Mouse (Mus musculus) heart, adult 11 months (tissue): ENCODE results near the gene Armh3.
A peak's percentile ranks its signal among the peaks of the same experiment; 100 is the strongest.

Experiments
- DNase-seq: peaks from one replicate; pipeline ENCODE4 v3.0.0; 2022

The Armh3 gene

DNA sequence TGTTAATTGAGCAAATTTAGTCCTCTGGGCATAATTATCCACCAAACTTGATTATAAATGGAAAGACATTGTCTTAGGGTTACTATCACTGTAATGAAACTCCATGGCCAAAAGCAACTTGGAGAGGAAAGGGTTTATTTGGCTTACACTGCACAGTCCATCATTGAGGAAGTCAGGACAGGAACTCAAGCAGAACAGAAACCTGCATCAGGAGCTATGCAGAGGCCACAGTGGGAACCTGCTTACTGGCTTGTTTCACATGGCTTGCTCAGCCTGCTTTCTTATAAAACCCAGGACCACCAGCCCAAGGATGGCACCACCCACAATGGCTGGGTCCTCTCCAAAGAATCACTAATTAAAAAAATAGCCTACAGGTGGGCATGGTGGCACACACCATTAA lies 13.9 kb downstream of the Armh3 start:
- peak; percentile 83 for DNase-seq

DNA sequence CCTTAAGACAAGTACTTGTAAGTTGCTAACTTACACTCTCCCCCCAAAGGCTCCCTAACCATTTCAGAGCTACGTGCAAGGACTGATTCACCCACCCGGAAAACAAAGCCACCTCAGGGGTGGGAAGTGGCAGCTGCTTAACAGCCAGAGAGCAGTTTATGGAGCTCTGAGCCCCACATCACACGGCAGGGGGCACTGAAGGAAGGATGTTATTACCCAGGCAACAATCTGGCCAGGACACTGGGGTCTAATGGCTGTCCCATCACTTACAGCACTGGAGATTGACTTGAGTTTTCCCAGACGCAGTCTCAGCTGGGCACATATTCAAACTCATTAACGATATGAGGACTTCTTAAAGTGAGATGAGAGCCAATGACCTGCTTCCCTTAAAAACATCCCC lies 37.5 kb downstream of the Armh3 start:
- DNase-seq, result peak; percentile 29

DNA sequence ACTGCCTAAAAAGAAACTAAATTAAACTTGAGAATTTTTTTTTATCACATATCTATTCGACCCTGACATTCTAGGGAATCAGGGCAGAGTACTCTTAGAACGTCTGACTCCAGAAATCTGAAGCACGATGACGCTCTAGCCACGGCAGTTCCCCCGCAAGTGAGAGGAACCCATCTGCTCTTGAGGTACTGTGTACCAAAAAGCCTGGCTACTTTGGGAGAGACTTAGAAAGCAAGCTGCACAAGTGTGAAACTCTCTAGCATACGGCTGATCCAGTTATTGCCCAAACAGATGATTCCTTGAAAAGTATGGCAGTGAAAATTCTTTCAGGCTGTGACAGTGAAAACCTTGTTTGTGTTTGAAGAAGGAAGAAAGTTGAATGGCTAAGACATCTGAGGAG lies 41.6 kb downstream of the Armh3 start:
- DNase-seq, result no peak

DNA sequence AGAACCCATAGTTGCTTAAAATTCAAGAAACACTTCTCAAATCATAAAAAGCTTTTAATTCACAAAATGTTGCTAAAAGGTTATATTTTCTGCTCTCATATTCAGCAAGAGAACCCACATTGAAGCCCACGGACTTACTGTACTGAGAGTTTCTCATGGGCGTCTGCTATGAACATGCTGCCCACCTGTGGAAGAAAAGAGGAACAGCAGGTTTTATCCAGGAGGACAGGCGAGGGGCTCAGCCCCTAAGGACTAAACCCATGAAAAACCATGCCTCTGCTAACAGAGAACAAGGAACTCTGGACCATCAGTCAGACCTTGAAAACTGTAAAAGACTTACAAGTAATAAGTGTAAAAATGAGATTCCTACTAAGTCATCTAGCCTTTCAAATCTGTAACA lies 45.0 kb downstream of the Armh3 start:
- DNase-seq, result peak; percentile 41

DNA sequence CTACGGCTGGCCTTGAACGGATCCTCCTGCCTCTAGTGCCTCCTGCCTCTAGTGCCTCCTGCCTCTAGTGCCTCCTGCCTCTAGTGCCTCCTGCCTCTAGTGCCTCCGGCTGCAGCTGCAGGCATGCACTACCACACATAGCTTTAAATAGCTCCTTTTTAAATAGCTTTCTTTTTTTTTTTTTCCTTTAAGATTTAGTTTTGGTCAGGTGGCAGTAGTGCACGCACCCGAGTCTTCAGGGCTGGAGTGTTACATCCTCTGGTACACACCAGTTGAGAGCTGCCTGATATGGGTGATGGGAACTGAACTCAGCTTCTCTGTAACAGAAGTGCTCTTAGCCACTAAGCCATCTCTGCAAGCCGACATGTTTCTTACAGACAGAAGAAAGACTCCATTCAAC lies 49.1 kb downstream of the Armh3 start:
- peak; percentile 51 for DNase-seq

DNA sequence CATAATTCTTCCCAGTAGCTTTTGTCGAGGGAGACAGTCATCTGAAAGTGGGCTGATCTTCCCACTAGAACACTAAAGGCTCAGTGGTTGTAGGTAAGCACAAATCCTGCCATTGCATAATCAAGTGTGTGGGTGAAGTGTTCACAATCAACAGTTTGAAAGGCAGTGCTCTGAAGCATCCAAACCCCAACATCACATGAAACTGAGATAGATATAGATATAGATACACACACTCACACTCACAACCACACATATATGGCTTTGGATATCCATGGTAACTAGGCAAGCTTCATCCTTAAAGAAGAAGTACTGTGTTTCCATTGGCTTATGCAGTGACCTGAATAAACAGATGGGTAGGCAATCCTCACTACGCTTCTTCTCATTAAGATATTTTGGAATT lies 50.5 kb downstream of the Armh3 start:
- peak; percentile 8 for DNase-seq

DNA sequence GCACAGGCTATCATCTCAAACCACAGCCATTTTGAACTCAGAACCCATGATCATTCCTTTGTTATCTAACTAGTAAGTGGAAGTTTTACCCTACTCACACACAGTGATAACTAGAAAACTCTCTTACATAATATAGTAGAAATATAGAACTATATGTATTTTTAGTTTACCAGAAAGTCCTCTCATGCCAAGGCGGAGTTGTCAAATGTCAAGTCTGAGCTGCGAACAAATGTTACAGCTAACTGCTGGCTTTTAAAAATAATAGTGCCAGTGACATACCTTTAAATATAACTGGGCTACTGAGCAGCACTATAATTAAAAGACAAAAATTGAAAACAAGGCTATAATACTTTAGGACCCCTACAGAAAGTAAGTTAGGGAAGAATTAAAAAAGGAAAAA lies 51.0 kb downstream of the Armh3 start:
- peak; percentile 5 for DNase-seq

DNA sequence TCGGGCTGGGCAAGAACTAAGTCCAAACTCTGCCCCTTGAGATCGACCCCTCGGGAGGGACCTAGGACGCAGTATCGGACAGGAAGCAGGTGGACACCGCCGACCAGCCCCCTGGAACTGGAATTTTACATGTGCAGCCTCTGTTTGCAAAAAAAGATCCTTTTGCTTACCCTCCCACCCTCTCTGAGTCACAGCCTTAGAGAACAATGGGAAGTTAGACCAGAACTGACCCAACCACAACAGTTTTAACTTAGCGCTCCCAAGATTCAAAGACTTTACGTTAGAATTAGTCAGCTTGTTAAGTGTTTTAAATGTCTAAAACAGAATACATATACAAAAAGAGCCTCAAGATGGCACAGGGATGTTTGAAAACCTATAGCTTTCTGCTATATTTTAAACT lies 51.7 kb downstream of the Armh3 start:
- DNase-seq, result peak; percentile 80

DNA sequence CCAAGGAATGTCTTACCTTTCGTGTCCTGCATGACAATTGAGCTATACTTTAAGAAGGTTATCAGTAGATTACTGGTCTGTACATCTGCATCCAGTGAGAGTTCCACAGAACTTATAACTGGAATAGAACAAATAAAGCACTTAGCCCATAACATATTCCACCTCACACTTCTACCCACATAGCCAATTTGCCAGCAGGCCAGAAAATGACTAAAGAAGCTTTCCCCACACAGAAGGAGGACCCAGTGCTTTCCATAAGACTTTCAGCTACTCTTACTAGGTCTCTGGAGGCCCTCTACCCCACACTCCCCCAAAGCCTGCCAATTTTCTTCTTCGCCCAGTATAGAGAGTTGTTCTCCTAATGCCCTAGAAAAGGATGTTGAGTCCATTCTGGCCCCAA lies 52.3 kb downstream of the Armh3 start:
- DNase-seq, result no peak

DNA sequence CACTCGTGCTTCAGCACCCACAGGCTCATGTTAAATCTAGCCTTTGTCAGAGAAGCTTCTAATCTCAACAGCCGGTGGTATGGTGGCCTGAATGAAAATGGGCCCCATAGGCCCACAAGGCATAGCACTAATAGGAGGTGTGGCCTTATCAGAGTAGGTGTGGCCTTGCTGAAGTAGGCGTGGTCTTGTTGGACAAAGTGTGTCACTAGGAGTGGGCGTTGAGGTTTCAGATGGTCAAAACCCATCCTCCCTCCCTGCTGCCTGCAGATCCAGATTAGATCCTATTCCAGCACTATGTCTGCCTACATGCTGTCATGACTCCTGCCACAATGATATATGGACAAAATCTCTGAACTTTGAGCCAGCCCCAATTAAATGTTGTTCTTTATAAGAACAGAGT lies 54.5 kb downstream of the Armh3 start:
- peak; percentile 56 for DNase-seq

DNA sequence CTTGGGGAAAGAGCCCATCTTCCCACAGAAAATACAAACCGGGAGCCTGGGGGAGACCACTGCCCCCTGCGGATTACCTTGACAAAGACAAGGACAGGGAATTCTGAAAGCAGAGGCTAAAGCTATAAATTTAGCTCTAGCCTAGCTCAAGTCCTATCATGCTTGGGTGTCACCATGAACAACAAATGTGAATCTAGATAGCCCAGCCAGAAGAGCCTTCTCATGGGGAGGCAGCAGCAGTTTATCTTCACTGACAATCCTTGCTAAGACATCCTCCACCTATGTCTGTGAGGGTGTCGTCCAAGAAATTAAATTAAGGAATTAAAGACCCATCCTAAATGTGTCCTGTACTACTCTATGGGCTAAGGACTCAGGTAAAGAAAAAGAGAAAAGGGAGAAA lies 60.2 kb downstream of the Armh3 start:
- peak; percentile 55 for DNase-seq

DNA sequence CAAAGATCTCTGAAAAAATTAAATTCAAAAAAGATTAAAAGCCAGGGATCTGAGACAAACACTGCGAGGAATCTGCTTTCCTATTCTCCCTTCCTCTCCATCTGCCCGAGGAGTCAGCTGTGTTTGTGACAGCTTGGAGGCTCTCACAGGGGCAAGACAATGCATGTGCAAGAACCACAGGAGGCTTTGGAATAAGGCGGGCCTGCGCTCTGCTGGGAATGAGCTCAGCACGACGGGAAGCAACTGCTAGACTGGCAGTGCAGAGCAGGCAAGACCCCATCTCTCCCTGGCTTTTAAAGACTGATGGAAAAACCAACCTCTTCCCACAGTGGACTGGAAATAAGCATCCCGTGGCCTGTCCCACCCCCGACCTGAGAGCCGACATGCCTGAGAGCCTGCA lies 60.8 kb downstream of the Armh3 start:
- peak; percentile 73 for DNase-seq

DNA sequence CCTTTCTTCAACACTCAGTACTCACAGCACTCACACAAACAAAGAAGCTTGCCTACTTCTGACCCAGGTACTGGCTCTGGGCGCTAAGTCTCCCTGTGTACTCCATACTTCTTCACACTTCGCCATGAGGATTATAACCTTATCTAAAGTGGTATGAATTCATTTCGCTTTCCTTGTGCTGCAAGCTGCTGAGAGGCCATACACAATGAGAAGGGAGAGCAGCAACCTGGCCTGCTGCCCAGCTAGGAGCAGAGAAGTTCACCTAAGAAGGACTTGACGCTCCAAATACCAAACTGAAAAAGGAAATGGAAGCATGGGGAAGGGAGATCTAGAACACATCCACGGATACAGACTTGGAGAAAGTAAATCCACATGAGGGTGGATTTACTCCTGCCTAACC lies 71.1 kb downstream of the Armh3 start:
- DNase-seq, result peak; percentile 65

DNA sequence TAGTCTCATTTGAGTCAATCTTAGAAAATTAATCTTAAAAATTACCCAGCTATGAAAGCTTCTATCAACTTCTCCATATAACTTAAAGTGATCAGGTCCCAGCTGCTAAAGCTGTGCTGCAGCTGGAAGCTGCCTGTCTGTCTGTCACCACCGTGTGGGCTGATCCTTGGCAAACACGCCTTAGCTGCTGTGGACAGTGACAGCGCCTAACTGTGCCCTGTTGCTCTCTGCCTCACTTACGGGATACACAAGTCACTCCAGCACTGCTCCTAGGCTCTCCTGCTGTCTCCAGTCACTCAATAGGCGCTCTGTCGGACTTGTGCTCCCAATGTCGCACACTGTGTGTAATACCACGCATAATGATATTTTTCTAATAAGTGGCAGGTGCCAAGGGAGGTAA lies 71.9 kb downstream of the Armh3 start:
- DNase-seq, result peak; percentile 62

DNA sequence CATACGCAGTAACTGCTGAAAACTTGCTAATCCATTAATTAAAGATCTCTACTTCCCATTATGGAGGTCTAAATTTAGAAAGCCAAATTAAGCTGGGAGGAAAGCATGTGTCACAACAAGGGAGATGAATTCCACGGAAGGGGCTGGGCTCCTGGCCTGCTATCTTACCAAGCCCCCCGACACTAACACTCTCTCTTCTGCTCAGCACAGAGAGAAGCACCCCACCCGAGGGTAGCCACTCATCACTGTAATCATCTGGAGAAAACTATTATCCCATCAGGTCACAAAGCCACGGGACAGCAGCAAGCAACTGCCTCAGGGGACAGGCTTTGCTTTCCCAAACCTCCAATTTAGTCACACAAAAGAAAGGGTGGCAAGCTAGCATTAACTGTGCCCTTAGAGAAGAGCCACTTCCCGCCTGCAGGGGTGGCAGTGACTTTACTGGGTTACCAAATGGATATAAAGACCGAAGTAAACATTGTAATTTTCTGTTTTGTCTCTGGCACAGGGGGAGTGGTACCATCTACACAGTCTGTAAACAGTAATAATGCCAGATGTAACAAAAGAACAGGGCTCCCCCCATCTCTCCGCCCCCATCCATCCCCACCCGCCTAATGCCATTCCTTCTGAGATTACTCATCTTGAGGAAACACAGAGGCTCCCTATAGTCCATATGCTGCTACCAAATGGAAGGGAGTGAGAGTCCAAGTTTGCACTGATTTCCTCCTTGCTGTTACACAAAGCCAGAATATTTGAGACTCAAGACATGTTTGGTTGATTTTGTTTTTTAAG lies 77.8 kb downstream of the Armh3 start:
- peak; percentile 72 for DNase-seq

DNA sequence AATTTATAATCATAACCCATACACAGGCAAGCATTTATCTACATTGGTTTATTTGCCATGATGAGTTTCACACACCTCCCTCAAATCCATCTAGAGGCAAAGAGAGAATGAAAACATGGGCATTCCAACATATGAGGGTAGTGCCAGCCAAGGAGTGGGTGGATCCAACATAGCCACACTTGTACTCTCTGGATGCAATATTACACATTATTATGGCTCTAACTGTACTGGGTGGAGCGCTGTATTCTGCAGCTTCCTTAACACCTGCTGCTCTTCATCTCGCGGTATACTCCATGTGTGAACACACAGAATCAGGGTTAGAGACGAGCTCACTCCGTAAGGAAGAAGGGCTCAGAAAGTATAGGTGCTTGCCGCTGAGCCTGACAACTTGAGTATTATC lies 79.9 kb downstream of the Armh3 start:
- DNase-seq, result peak; percentile 43

DNA sequence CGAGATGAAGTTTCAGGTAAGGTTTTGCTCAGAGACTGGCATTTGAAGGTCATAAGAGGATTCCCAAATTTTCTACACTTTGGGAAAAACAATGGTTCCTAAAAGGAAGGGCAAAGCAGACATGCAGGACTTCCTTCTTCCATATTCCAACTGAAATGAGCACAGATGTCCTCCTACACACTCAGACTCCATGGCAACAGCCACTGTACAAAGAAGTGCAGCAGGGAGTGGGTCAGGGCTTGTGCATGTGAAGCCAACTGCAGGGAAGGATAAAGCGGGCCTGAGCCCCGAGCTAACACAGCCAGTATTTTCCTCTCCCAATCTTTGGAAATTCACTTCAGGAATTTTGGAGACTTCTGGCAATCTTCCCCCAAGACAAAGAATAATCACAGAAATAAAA lies 80.4 kb downstream of the Armh3 start:
- peak; percentile 81 for DNase-seq

DNA sequence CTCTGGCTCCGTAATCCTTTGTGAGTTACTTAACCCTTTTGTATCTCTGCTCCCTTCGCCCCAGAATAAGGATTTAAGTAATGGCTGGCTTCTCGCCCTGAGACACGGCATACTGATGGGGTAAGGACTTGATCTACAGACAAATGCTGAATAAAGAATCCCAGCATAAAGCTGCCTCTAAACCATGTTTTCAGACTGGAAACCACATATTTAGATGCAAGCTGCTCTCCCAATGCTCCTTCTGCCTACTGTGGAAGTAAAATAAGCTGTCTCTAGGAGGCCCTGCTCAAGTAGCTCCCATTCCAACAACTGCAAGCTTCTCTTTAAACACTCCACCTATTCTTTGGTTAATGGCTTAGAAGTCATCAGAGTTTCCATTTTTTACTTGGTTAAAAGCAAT lies 81.8 kb downstream of the Armh3 start:
- no peak for DNase-seq

DNA sequence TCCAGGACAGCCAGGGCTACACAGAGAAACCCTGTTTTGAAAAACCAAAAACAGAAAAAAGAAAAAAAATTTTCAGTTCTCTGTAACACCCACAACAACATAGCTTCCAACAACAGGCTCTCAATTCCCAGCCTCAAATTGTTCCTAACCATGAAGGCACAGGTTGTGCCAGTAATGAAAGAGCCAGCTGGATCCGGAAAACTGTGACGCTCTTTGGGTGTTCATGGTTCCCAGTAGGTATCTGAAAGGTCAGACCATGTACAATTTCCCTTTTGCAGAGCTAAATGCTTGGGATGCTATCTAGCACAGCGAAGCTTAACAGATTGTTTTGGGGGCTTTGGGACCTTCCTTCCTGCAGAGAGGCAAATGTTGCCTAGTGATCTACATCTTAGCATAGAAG lies 82.3 kb downstream of the Armh3 start:
- DNase-seq, result peak; percentile 23

DNA sequence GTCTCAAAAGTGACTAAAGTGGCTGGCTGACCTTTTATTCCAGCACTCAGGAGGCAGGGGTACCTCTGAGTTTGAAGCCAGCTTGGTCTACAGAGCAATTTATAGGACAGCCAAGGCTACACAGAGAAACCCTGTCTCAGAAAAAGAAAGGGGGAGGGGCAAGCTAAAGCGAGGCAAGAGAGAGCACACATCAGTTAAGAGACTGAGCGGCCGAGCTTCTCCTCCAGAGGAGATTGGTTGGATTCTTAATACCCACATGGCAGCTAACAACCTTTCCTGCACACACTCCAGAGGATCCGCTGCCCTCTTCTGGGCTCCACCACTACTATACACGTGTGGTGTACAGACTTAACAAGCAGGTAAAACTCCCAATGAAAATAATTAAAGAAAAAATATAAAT lies 85.3 kb downstream of the Armh3 start:
- DNase-seq, result peak; percentile 71

DNA sequence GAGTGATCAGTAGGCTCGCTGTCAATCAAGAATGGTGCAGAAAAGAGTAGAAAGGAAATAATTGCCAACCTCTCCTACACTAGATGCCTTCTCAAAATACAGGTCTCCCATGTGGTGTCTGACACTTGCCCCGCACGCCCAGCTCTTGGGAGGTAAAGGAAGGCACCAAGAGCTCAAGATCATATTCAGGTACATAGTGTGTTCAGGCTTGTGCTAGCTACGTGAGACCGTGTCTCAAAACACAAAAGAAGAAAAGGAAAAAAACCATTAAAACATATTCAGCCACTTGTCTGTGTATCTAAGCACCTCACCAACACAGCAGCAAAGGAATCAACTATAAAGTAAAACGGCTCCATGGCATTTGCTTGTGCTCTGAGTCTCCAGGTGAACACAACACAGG lies 85.9 kb downstream of the Armh3 start:
- peak; percentile 51 for DNase-seq

DNA sequence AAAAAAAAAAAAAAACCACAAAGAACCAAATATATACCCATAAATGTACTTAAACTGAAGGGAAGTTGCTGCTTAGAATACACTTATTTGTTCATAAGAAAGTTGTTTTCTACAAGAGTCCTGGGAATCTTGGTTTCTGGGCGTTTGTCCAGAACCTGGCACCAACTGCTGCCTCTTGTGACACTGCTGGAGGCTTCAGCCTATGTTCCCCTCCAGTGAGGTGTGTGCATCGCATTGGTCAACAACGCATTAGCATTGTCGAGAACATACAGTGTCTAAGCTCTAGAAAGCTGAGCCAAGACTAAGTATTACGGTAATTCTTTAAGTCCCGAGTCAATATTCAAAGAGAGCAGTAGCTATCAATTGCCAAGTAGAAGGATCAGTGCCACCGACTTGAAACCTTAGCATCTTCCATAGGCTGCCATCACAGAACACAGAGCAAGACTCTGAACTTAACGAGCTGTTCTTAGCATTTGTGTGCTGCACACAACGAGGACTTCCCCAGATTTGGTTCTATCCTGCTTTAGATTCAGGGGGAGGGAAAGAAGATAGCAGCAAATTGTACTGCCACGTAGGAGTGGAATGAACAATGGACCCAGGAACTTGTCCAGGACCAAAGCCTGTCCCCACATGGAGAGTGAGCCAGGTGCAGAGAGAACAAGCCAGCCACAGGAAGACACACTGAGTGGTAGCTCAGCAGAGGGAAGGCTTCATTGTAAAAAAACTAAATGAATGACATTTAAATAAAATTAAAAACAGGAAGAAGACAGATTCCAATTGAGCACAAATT lies 86.9 kb downstream of the Armh3 start:
- DNase-seq, result peak; percentile 88

DNA sequence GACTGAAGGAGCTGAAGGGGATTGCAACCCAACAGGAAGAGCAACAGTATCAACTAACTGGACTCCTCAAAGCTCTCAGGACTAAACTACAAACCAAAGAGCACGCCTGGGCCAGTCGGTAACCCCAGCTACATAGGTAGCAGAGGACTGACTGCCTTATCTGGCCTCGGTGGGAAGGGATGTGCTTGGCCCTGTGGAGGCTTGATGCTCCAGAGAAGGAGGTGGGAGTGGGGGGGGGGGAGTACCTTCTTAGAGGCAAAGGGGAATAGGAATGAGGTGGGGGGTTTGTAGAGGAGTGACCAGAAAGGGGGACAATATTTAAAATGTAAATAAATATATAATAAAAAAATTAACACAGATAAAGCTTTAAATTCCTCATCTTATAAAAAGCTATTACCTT lies 90.0 kb downstream of the Armh3 start:
- DNase-seq, result peak; percentile 53

DNA sequence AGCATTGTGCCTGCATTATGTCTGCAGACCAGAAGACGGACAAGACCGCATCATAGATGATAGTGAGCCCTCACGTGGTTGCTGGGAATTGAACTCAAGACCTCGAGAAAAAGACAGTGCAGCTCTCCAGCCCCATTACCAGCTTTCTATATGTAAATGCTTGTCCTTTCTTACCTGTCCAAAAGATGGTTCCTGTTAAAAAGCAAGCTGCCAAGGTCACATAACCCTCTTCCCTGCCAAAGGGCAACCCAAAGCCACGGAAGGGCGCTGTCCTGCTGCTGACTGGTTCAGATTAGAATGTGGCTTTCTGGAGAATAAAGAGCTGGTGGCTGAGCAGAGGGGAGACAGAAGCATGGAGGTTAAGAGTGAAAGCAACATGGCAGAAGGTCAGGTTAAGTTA lies 90.9 kb downstream of the Armh3 start:
- DNase-seq, result peak; percentile 87

DNA sequence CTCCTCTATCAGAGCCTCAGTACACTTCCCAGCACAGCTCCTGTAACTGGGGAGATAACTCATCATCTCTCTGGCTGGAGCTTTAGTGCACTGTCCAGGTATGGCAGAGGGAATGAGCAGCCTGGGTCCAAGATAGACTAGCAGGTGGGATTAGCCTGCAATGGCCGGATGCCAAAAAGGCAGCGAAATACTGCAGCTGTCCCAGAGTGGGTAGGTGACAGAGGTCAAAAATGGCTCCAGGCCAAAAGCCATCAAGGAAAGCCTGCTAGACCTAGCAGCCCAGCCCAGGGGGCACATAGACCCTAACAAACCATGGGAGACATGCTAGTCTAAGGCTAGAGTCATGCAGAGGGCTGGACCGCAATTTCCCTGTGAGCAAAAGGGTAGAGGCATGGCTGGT lies 94.4 kb downstream of the Armh3 start:
- peak; percentile 88 for DNase-seq
